Comparison of ENCODE assay signal across 9 mouse cellular contexts in genomic region chr5:123067395-123067995, GRCm38 (mm10). TPM values are rescaled to one million over a fixed set of nuclear protein-coding genes. Genes with fewer than 3 reads are reported as not detected.
DNase-seq lines count a peak whose midpoint lies in the region; ATAC-seq lines count a peak whose summit lies in the region.
"Had no signal": no experiment of that assay in that cellular context is flagged by ENCODE, and none has a peak within 500 bp of the region (broad histone marks: within the 10 kb centered on the region; RNA-seq: fewer than 3 reads in every experiment).

No protein-coding gene starts in this region.

- H3K9ac ChIP-seq in lung, embryonic 16.5 days (ENCODE audit: low read length): no peak overlapping the region
- no peak overlapping the region for H3K9ac ChIP-seq in intestine, embryonic 16.5 days (ENCODE audit: low read depth, low read length)
- H3K9ac ChIP-seq in neural tube, embryonic 15.5 days (replicated peaks): no peak overlapping the region
- no peak overlapping the region for H3K9ac ChIP-seq in midbrain, embryonic 15.5 days

- no peaks in the 10 kb centered on the region for H3K27me3 ChIP-seq in lung, embryonic 16.5 days (ENCODE audit: control insufficient read depth, insufficient read depth, low read depth, low read length)
- H3K27me3 ChIP-seq in intestine, embryonic 16.5 days (replicated peaks; ENCODE audit: control insufficient read depth, insufficient read depth, low read length): no peaks in the 10 kb centered on the region
- H3K27me3 ChIP-seq in neural tube, embryonic 15.5 days (replicated peaks): no peaks in the 10 kb centered on the region
- no peaks in the 10 kb centered on the region for H3K27me3 ChIP-seq in midbrain, embryonic 15.5 days (replicated peaks)

- no peak overlapping the region for H3K4me3 ChIP-seq in lung, embryonic 16.5 days (ENCODE audit: low read length)
- no peak overlapping the region for H3K4me3 ChIP-seq in intestine, embryonic 16.5 days (ENCODE audit: low read length)
- no peak overlapping the region for H3K4me3 ChIP-seq in neural tube, embryonic 15.5 days (replicated peaks)
- no peak overlapping the region for H3K4me3 ChIP-seq in midbrain, embryonic 15.5 days
- H3K4me3 ChIP-seq: erythroblast, embryonic 14.5 days had no signal

- no peak overlapping the region for H3K27ac ChIP-seq in lung, embryonic 16.5 days (ENCODE audit: low read length)
- no peak overlapping the region for H3K27ac ChIP-seq in intestine, embryonic 16.5 days (ENCODE audit: low read length)
- no peak overlapping the region for H3K27ac ChIP-seq in neural tube, embryonic 15.5 days (replicated peaks)
- H3K27ac ChIP-seq in midbrain, embryonic 15.5 days: no peak overlapping the region

- ATAC-seq in lung, embryonic 16.5 days (ENCODE audit: low read depth): peak; percentile 84
- peak; percentile 55 for ATAC-seq in intestine, embryonic 16.5 days
- ATAC-seq in neural tube, embryonic 15.5 days (ENCODE audit: low FRiP score): peak; percentile 35; the same call in 1 of the 2 replicates
- ATAC-seq in midbrain, embryonic 15.5 days (replicated peaks): no peak

- peaks cover 3% of the 10 kb centered on the region; the same call in 1 of the 2 replicates for H3K4me1 ChIP-seq in lung, embryonic 16.5 days (replicated peaks; ENCODE audit: control insufficient read depth, insufficient read depth, low read length)
- no peaks in the 10 kb centered on the region for H3K4me1 ChIP-seq in intestine, embryonic 16.5 days (ENCODE audit: control insufficient read depth, insufficient read depth, low read length)
- no peaks in the 10 kb centered on the region; the same call in 1 of the 2 replicates for H3K4me1 ChIP-seq in neural tube, embryonic 15.5 days
- peaks cover 3% of the 10 kb centered on the region; the same call in 1 of the 2 replicates for H3K4me1 ChIP-seq in midbrain, embryonic 15.5 days

- no peaks in the 10 kb centered on the region for H3K9me3 ChIP-seq in lung, embryonic 16.5 days (ENCODE audit: control insufficient read depth, low read length)
- H3K9me3 ChIP-seq in intestine, embryonic 16.5 days (ENCODE audit: control insufficient read depth, low read length): no peaks in the 10 kb centered on the region
- H3K9me3 ChIP-seq in neural tube, embryonic 15.5 days (replicated peaks): no peaks in the 10 kb centered on the region
- 0 out of 2 replicates have a peak, but pooled peaks cover 2% of the 10 kb centered on the region for H3K9me3 ChIP-seq in midbrain, embryonic 15.5 days

- 0 out of 2 replicates have a peak overlapping the region, but pooled peaks have one; percentile 8 for H3K4me2 ChIP-seq in lung, embryonic 16.5 days (ENCODE audit: low read depth, low read length)
- no peak overlapping the region for H3K4me2 ChIP-seq in intestine, embryonic 16.5 days (ENCODE audit: low read depth, low read length)
- H3K4me2 ChIP-seq in neural tube, embryonic 15.5 days: no peak overlapping the region
- no peak overlapping the region for H3K4me2 ChIP-seq in midbrain, embryonic 15.5 days

- 7% methylated on average over 6 of the region's 6 CpGs for WGBS in lung, embryonic 16.5 days
- 12% methylated on average over 6 of the region's 6 CpGs for WGBS in intestine, embryonic 16.5 days
- WGBS in neural tube, embryonic 15.5 days: 21% methylated on average over 6 of the region's 6 CpGs
- 26% methylated on average over 6 of the region's 6 CpGs for WGBS in midbrain, embryonic 15.5 days

- no peaks in the 10 kb centered on the region for H3K36me3 ChIP-seq in lung, embryonic 16.5 days (ENCODE audit: control insufficient read depth, insufficient read depth, low read length)
- no peaks in the 10 kb centered on the region for H3K36me3 ChIP-seq in intestine, embryonic 16.5 days (ENCODE audit: control insufficient read depth, insufficient read depth, low read length)
- no peaks in the 10 kb centered on the region for H3K36me3 ChIP-seq in neural tube, embryonic 15.5 days
- no peaks in the 10 kb centered on the region for H3K36me3 ChIP-seq in midbrain, embryonic 15.5 days (replicated peaks)

- DNase-seq in lung, postnatal 14 days: no peak
- DNase-seq in embryo, embryonic 11 days: peak; percentile 74
- DNase-seq in layer of hippocampus, adult 18-20 months (ENCODE audit: low spot score in 2 of 2): no peak
- no peak for DNase-seq in cerebellum, adult 9-10 months

RNA-seq across cellular contexts. Expression of gene Tmem120b, which starts 0.7 kb away (rescaled TPM):
- polyA plus RNA-seq in lung, embryonic 16.5 days (2015; fragmentation: Nextera tagmentation; extraction: Ambion mirVana): 12.4 and 14.5 TPM in 2 replicates
- 10.4 and 10.9 TPM in 2 replicates for polyA plus RNA-seq in intestine, embryonic 16.5 days (2015; fragmentation: Nextera tagmentation; extraction: Ambion mirVana)
- polyA plus RNA-seq in neural tube, embryonic 15.5 days (2015; fragmentation: Nextera tagmentation; extraction: Ambion mirVana): 19.6 and 21.0 TPM in 2 replicates
- total RNA-seq in layer of hippocampus, adult 18-20 months (2021): 10 to 100 TPM; 16.4 to 17.6 TPM
- polyA plus RNA-seq in midbrain, embryonic 15.5 days (2015; fragmentation: Nextera tagmentation; extraction: Ambion mirVana): 17.1 and 23.3 TPM in 2 replicates

RNA-seq across cellular contexts. Expression of gene Morn3, which starts 20.7 kb away (rescaled TPM):
- 3.9 and 7.4 TPM in 2 replicates for polyA plus RNA-seq in lung, embryonic 16.5 days (2015; fragmentation: Nextera tagmentation; extraction: Ambion mirVana)
- 0.57 TPM in 1 of 2 replicates, not detected in the other for polyA plus RNA-seq in intestine, embryonic 16.5 days (2015; fragmentation: Nextera tagmentation; extraction: Ambion mirVana)
- 0.68 TPM in 1 of 2 replicates, not detected in the other for polyA plus RNA-seq in neural tube, embryonic 15.5 days (2015; fragmentation: Nextera tagmentation; extraction: Ambion mirVana)
- under 1 TPM; 0.38 to 0.94 TPM for total RNA-seq in layer of hippocampus, adult 18-20 months (2021)
- 1.5 TPM in 1 of 2 replicates, not detected in the other for polyA plus RNA-seq in midbrain, embryonic 15.5 days (2015; fragmentation: Nextera tagmentation; extraction: Ambion mirVana)
- polyA plus RNA-seq: erythroblast, embryonic 14.5 days had no signal

RNA-seq across cellular contexts. Expression of gene Orai1, which starts 52.6 kb away (rescaled TPM):
- 18.2 and 19.3 TPM in 2 replicates for polyA plus RNA-seq in lung, embryonic 16.5 days (2015; fragmentation: Nextera tagmentation; extraction: Ambion mirVana)
- polyA plus RNA-seq in intestine, embryonic 16.5 days (2015; fragmentation: Nextera tagmentation; extraction: Ambion mirVana): 20.1 and 21.9 TPM in 2 replicates
- 14.1 and 14.2 TPM in 2 replicates for polyA plus RNA-seq in neural tube, embryonic 15.5 days (2015; fragmentation: Nextera tagmentation; extraction: Ambion mirVana)
- 10 to 100 TPM; 11.2 to 11.9 TPM for total RNA-seq in layer of hippocampus, adult 18-20 months (2021)
- 11.6 and 13.6 TPM in 2 replicates for polyA plus RNA-seq in midbrain, embryonic 15.5 days (2015; fragmentation: Nextera tagmentation; extraction: Ambion mirVana)
